Mouse (Mus musculus): ENCODE data around the gene Shmt1. TPM values are rescaled to one million over a fixed set of nuclear protein-coding genes. Genes with fewer than 3 reads are reported as not detected.

Gene Shmt1
- polyA plus RNA-seq, 1 experiment from 2014 or later = 34.5 TPM

GRCm38 (mm10) chr11:60761681-60762080 is 49.8 kb downstream of the Shmt1 start:
- no peak for ATAC-seq
- Histone ChIP-seq H3K27me3 (replicated peaks; ENCODE audit: control insufficient read depth, insufficient read depth, low read length) (no peaks in the 10 kb centered on the region), H3K9me3 (ENCODE audit: control insufficient read depth) (no peaks in the 10 kb centered on the region), H3K27ac (ENCODE audit: low read depth, low read length) (no peak overlapping the region), H3K4me2 (replicated peaks; ENCODE audit: low read depth) (no peak overlapping the region), H3K4me1 (replicated peaks; ENCODE audit: control insufficient read depth, insufficient read depth, low read length) (no peaks in the 10 kb centered on the region), H3K4me3 (ENCODE audit: low read depth, low read length) (no peak overlapping the region), H3K9ac (ENCODE audit: low read depth, low read length) (no peak overlapping the region), H3K36me3 (ENCODE audit: control insufficient read depth, insufficient read depth) (peaks cover 19% of the 10 kb centered on the region; the same call in 1 of the 2 replicates)
- 97% methylated on average over 3 of the region's 3 CpGs for WGBS
- no peak for TF ChIP-seq CTCF (IDR thresholded peaks at IDR 0.05; ENCODE audit: low read depth)

GRCm38 (mm10) chr11:60755570-60755969 is 55.9 kb downstream of the Shmt1 start:
- Histone ChIP-seq H3K27ac (ENCODE audit: low read depth, low read length) (no peak overlapping the region), H3K27me3 (replicated peaks; ENCODE audit: control insufficient read depth, insufficient read depth, low read length) (no peaks in the 10 kb centered on the region), H3K4me2 (replicated peaks; ENCODE audit: low read depth) (no peak overlapping the region), H3K4me1 (replicated peaks; ENCODE audit: control insufficient read depth, insufficient read depth, low read length) (no peaks in the 10 kb centered on the region), H3K4me3 (ENCODE audit: low read depth, low read length) (no peak overlapping the region), H3K36me3 (ENCODE audit: control insufficient read depth, insufficient read depth) (peaks cover 45% of the 10 kb centered on the region), H3K9me3 (ENCODE audit: control insufficient read depth) (no peaks in the 10 kb centered on the region), H3K9ac (ENCODE audit: low read depth, low read length) (no peak overlapping the region)
- no peak for ATAC-seq
- 84% methylated on average over 7 of the region's 7 CpGs for WGBS
- no peak for TF ChIP-seq CTCF (IDR thresholded peaks at IDR 0.05; ENCODE audit: low read depth)

- no peak for ATAC-seq
- H3K9ac ChIP-seq (ENCODE audit: low read depth, low read length) = no peak overlapping the region
- no peak overlapping the region for H3K4me3 ChIP-seq (ENCODE audit: low read depth, low read length)
- no peaks in the 10 kb centered on the region for H3K4me1 ChIP-seq (replicated peaks; ENCODE audit: control insufficient read depth, insufficient read depth, low read length)
- no peak overlapping the region for H3K27ac ChIP-seq (ENCODE audit: low read depth, low read length)
- no peaks in the 10 kb centered on the region for H3K27me3 ChIP-seq (replicated peaks; ENCODE audit: control insufficient read depth, insufficient read depth, low read length)
- H3K4me2 ChIP-seq (replicated peaks; ENCODE audit: low read depth) = no peak overlapping the region
- no peaks in the 10 kb centered on the region for H3K9me3 ChIP-seq (ENCODE audit: control insufficient read depth)
- peaks cover 45% of the 10 kb centered on the region for H3K36me3 ChIP-seq (ENCODE audit: control insufficient read depth, insufficient read depth)
- TF ChIP-seq CTCF (IDR thresholded peaks at IDR 0.05; ENCODE audit: low read depth) = no peak
- WGBS = 80% methylated on average over 3 of the region's 3 CpGs
Observed at GRCm38 (mm10) chr11:60740321-60740720, 71.2 kb downstream of the Shmt1 start.

Other genes with a start within 250 kb of the Shmt1 start
- 8.6 and 9.1 TPM in 2 replicates for gene Llgl1, start 112.0 kb downstream of the Shmt1 start, polyA plus RNA-seq (2015; fragmentation: Nextera tagmentation; extraction: Ambion mirVana)
- gene Flii, start 84.5 kb downstream of the Shmt1 start, polyA plus RNA-seq (2015; fragmentation: Nextera tagmentation; extraction: Ambion mirVana) = 47.4 and 48.9 TPM in 2 replicates
- 7.3 and 8.3 TPM in 2 replicates for gene Mief2, start 83.3 kb downstream of the Shmt1 start, polyA plus RNA-seq (2015; fragmentation: Nextera tagmentation; extraction: Ambion mirVana)
- gene Top3a, start 34.4 kb downstream of the Shmt1 start, polyA plus RNA-seq (2015; fragmentation: Nextera tagmentation; extraction: Ambion mirVana) = 3.2 and 3.7 TPM in 2 replicates
- gene Smcr8, start 34.2 kb downstream of the Shmt1 start, polyA plus RNA-seq (2015; fragmentation: Nextera tagmentation; extraction: Ambion mirVana) = 4.0 and 4.4 TPM in 2 replicates
- gene Dhrs7b, start 18.9 kb upstream of the Shmt1 start, polyA plus RNA-seq (2015; fragmentation: Nextera tagmentation; extraction: Ambion mirVana) = 78.5 and 79.6 TPM in 2 replicates
- gene Tmem11, start 67.6 kb upstream of the Shmt1 start, polyA plus RNA-seq (2015; fragmentation: Nextera tagmentation; extraction: Ambion mirVana) = 34.6 and 39.3 TPM in 2 replicates
- 8.9 and 9.3 TPM in 2 replicates for gene Natd1, start 103.0 kb upstream of the Shmt1 start, polyA plus RNA-seq (2015; fragmentation: Nextera tagmentation; extraction: Ambion mirVana)
- 86.4 and 86.5 TPM in 2 replicates for gene Map2k3, start 120.3 kb upstream of the Shmt1 start, polyA plus RNA-seq (2015; fragmentation: Nextera tagmentation; extraction: Ambion mirVana)
- gene Kcnj12, start 210.8 kb upstream of the Shmt1 start, polyA plus RNA-seq (2015; fragmentation: Nextera tagmentation; extraction: Ambion mirVana) = 0.58 and 0.76 TPM in 2 replicates